Mouse (Mus musculus) liver, embryonic 14.5 days (tissue): Measurements from ENCODE around the gene Tmcc3.

ENCODE experiments used
- CTCF ChIP-seq: IDR thresholded peaks from 2 replicates; pipeline ENCODE4 v1.5.1; 2016; ENCODE audit warnings: antibody characterized with exemption, low read depth, control low read depth
- EP300 ChIP-seq: IDR thresholded peaks from 2 replicates; pipeline ENCODE4 v1.6.1; 2016; ENCODE audit warnings: antibody characterized with exemption, low read depth

DNA sequence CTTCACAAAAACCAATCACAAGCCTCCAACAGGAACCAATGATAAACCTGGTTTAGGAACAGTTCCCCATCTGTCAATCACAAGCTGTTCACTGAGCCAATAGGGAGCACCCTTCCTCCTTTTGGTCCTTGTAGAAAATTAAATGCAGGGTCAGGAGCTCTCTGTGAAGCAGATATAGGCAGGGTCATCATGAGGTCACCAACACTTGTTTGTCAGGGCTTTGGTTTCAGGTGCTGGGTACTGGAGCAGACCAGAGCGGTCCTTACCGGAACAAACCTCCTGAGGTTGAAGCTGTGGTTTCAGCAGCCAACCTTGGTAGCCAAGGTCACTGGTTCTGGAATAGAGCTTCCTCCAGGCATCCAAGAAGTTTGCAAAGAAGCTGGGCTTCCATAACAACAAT, 12.4 kb upstream of the Tmcc3 start:
- TF ChIP-seq CTCF (no peak), EP300 (no peak)
